Mouse (Mus musculus) cortical plate, adult 2 months (tissue): ENCODE results near the gene Npvf.

Experiments used
- CTCF ChIP-seq: fragments of 200-500 bp; IDR thresholded peaks from 2 replicates; pipeline ENCODE4 v1.5.1; 2011; ENCODE audit warnings: mild to moderate bottlenecking, control low read depth, low read length; ENCODE audit not compliant: insufficient read depth; ENCODE audit errors: extremely low read depth
- POLR2A ChIP-seq: fragments of 200-500 bp; IDR thresholded peaks from 2 replicates; pipeline ENCODE4 v1.6.1; 2011; ENCODE audit warnings: mild to moderate bottlenecking, low read length, control low read depth; ENCODE audit not compliant: insufficient read depth; ENCODE audit errors: extremely low read depth

DNA sequence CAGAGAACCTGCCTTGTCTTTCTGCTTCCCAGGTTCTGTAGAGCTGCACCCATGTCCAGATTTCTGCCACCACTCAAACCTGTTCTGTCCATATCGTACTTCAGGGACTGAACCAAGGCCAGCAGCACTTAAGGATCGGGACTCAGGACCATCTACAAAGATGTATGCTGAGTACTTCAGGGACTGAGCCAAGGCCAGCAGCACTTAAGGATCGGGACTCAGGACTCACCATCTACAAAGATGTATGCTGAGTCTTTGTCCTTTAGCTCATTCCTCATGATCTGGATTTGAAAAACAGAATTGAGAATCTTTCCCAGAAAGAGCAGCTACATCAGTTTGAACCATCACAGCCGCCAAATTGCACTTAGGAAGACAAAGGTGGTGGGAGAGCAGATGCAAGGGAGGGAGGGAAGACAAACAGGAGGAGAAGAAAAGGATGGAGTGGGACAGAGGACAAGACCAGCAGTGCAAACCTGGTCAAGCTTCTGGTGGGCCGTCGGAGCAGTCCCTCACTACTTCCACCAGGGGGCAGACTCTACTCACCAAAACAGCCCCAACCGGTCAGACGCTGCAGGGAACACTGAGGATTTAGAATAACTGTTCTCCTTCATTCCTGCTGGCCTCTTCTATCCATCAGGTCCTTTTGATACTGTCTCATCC is 24.7 kb upstream of the Npvf start:
- TF ChIP-seq POLR2A (no peak), CTCF (peak; percentile 93)
